Mouse (Mus musculus) testis, adult 2 months (tissue): ENCODE data around the gene Syne4.

Experiments used
- CTCF ChIP-seq: fragments of 200-500 bp; IDR thresholded peaks from 2 replicates; pipeline ENCODE4 v1.5.1; 2012; ENCODE audit warnings: low read depth, mild to moderate bottlenecking, inconsistent platforms, low read length, moderate library complexity; ENCODE audit not compliant: control insufficient read depth, insufficient read depth, insufficient replicate concordance
- POLR2A ChIP-seq: fragments of 200-500 bp; IDR thresholded peaks from 2 replicates; pipeline ENCODE4 v1.6.1; 2012; ENCODE audit warnings: low read depth, mild to moderate bottlenecking, inconsistent platforms, low read length, moderate library complexity; ENCODE audit not compliant: control insufficient read depth

DNA sequence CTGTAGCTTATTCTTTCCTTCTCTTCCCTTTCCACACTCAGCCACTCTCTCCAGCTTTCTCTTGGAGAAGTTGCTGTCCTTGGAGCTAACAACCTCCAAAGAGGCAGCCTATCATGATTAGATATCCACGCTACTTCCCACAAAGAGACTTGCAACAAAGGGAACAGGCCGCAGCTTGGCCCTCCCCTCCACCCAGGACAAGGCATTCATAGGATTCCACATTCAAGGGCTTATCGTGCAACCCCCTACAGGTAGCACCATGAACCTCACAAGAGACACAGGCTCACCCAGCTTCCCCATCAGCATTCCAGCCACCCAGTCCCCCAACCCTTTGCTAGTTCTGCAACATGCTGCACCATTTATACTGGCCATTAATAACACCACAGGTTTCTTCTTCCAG is 47.8 kb upstream of the Syne4 start:
- TF ChIP-seq CTCF, result no peak
- no peak for TF ChIP-seq POLR2A
